In the genomic region with DNA sequence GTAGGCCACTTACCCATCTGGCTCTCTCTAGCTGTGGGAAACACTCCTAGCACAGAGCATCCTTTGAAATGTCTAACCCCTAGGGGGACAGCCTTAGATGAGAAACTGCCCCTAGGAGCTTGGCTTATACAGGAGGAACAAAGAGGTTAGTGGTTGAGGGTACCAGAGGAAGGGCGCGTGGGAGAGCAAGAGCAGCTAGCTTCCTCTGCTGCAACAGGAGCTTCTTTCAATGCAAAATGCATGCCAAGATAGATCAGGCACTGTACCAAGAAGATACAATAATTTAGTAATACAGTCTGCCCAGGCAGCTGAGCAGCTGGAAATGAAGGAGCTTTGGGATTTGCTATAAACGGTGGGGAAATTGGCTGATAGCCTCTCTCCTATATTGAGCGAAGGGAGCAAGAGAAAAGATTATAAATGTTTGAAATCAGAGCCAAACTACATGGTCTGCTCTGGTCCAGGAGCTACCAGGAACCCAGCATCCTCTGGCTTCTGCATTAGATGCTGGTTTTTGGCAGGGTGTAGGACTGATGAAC, we compare ENCODE assay signal across 9 mouse cellular contexts.
DNase-seq lines count a peak whose midpoint lies in the region; ATAC-seq lines count a peak whose summit lies in the region.
"Had no signal": no experiment of that assay in that cellular context is flagged by ENCODE, and none has a peak within 500 bp of the region (broad histone marks: within the 10 kb centered on the region; RNA-seq: fewer than 3 reads in every experiment).

No protein-coding gene starts in this region.

- no peaks in the 10 kb centered on the region for H3K27me3 ChIP-seq in intestine, embryonic 15.5 days (replicated peaks)

- H3K36me3 ChIP-seq in intestine, embryonic 15.5 days = no peaks in the 10 kb centered on the region

- 70% methylated on average over 4 of the region's 4 CpGs for WGBS in intestine, embryonic 15.5 days

- no peak overlapping the region for H3K9ac ChIP-seq in intestine, embryonic 15.5 days

- H3K27ac ChIP-seq in intestine, embryonic 15.5 days = no peak overlapping the region

- DNase-seq in brain, embryonic 18.5 days (ENCODE audit: low read depth, low spot score) = peak; percentile 37
- DNase-seq in cerebellum, postnatal 10 days = peak; percentile 51 to 53
- peak; percentile 41 for DNase-seq in mesoderm, embryonic 11.5 days (ENCODE audit: low read depth, low spot score)
- DNase-seq in lung, postnatal 10 days = no peak
- no peak for DNase-seq in urinary bladder, postnatal 36 days (ENCODE audit: low spot score in 2 of 2)
- no peak for DNase-seq in kidney, postnatal 14 days
- DNase-seq in spleen, adult 18-20 months = no peak
- DNase-seq: lung, postnatal 14 days had no signal

- no peak overlapping the region for H3K4me3 ChIP-seq in intestine, embryonic 15.5 days (replicated peaks)

- no peaks in the 10 kb centered on the region for H3K9me3 ChIP-seq in intestine, embryonic 15.5 days

- ATAC-seq in intestine, embryonic 15.5 days = peak; percentile 51; the same call in 1 of the 2 replicates

- no peak overlapping the region for H3K4me2 ChIP-seq in intestine, embryonic 15.5 days (replicated peaks)

- H3K4me1 ChIP-seq in intestine, embryonic 15.5 days (replicated peaks) = no peaks in the 10 kb centered on the region

Comparison
In these comparisons a context has a peak if more than half of its experiments do, and no peak if none do; other contexts are left out.
1. DNase-seq: peak in brain, embryonic 18.5 days (single experiment), cerebellum, postnatal 10 days (2 of 2) and mesoderm, embryonic 11.5 days (single experiment); none in lung, postnatal 10 days (single experiment), urinary bladder, postnatal 36 days (0 of 2), kidney, postnatal 14 days (single experiment) and spleen, adult 18-20 months (0 of 2).